Mouse (Mus musculus): ENCODE results near the gene Tmc8.

- TF ChIP-seq CTCF (IDR thresholded peaks at IDR 0.05; ENCODE audit: borderline replicate concordance, extremely low read depth, insufficient read depth, insufficient read length) (no peak), POLR2A (IDR thresholded peaks at IDR 0.05; ENCODE audit: borderline replicate concordance, extremely low read depth, insufficient read depth, insufficient read length, poor library complexity, severe bottlenecking) (no peak)
Measured at GRCm38 (mm10) chr11:117778031-117778430, 3.8 kb upstream of the Tmc8 start.

Measured in brain, embryonic 14.5 days (tissue).